ENCODE assay signal across 1 mouse cellular context in the genomic region with DNA sequence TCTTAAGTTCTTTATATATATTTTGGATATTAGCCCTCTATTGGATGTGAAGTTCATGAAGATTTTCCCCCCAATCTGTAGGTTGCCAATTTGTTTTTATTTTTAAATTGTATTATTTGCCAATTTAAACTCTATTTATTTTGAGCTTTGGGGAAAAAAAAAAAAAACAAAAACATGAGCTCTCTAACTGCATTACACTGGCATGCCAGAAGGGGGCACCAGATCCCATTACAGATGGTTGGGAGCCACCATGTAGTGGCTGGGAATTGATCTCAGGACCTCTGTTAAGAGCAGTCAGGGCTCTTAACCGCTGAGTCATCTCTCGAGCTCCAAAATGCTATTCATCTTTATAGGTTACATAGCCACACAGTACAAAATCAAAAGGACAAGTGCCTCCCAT.
TF ChIP-seq lines count a peak whose summit lies in the region.

No protein-coding gene starts in this region.

TF ChIP-seq in MEL, 35 proteins besides CTCF, POLR2A, EP300 and RAD21 (continued from another document):
- no peak for TF ChIP-seq CHD1 (IDR thresholded peaks at IDR 0.05; ENCODE audit: low read depth, low read length)
- TF ChIP-seq TCF12 (IDR thresholded peaks at IDR 0.05; ENCODE audit: low read depth, low read length), result no peak
- TF ChIP-seq ZMIZ1 (IDR thresholded peaks at IDR 0.05; ENCODE audit: low read depth, low read length), result no peak
- TF ChIP-seq UBTF (IDR thresholded peaks at IDR 0.05; ENCODE audit: borderline replicate concordance, insufficient read depth, low read depth, low read length), result no peak
- no peak for TF ChIP-seq GATA1 (IDR thresholded peaks at IDR 0.05; ENCODE audit: low read depth, low read length)
- TF ChIP-seq MXI1 (IDR thresholded peaks at IDR 0.05; ENCODE audit: low read depth, low read length), result no peak
- no peak for TF ChIP-seq POLR2AphosphoS5 (IDR thresholded peaks at IDR 0.05; ENCODE audit: borderline replicate concordance, low read depth, low read length)
